Mouse (Mus musculus) embryonic fibroblast, embryonic 13.5 days (primary cell): ENCODE measurements around the gene Blm.

Experiments used
- CTCF ChIP-seq: IDR thresholded peaks from 2 replicates; pipeline ENCODE4 v1.5.1; 2011; ENCODE audit warnings: mild to moderate bottlenecking, control low read depth, low read length, moderate library complexity, borderline replicate concordance; ENCODE audit not compliant: insufficient read depth
- POLR2A ChIP-seq: IDR thresholded peaks from 2 replicates; pipeline ENCODE4 v1.6.1; 2011; ENCODE audit warnings: low read depth, mild to moderate bottlenecking, control low read depth, low read length, moderate library complexity

DNA sequence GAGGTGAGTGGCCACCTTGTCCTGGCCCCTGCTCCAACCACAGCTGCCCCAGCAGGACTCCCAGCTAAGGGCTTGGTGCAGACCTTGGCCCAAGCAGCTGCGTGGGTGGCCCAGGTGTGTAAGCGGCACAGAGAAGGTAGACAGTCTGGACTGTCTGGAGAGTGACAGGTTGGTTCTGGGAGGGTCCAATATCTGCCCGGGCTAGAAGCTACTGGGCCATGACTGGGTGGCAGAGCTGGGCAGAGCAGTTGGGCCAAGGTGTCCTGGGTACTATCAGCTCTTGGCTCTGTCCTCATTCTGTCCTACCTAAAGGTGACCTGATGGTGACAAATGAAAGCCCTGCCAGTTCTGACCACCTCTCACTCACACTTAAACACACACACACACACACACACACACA is 91.8 kb downstream of the Blm start:
- TF ChIP-seq POLR2A (no peak), CTCF (no peak)
